Mouse (Mus musculus): Measurements from ENCODE around the gene Lhb. TPM values are rescaled to one million over a fixed set of nuclear protein-coding genes. Genes with fewer than 3 reads are reported as not detected.
"Not testable (repeated sequence)": the region's sequence is repeated elsewhere in the genome, so short reads cannot be mapped to it uniquely, and the experiment has no call there.

Gene Lhb
- polyA plus RNA-seq, 1 experiment from 2014 or later = 1.5 TPM

DNA sequence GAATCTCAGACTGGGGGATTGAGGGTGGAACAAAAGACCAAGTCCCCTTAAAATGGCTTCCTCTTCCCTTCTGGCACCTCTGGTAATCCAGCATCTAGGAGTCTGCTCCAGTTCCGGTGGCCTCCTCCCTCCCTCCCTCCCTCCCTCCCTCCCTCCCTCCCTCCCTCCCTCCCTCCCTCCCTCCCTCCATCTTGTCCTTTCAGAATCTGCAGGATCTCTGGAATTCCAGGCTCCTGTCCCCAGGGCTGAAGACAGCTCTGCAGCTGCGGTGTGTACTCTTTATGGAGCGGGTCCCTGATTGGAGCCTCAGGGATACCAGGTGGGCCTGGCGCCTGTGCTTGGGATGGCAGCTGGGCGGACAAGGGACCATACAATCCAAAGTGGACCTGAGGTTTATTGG is 40.7 kb downstream of the Lhb start:
- H3K36me3 ChIP-seq = peaks cover 72% of the 10 kb centered on the region
- peak overlapping the region; percentile 96 for H3K27ac ChIP-seq
- no peaks in the 10 kb centered on the region for H3K27me3 ChIP-seq (ENCODE audit: insufficient read depth, poor library complexity, severe bottlenecking)
- peak; percentile 14 for DNase-seq (ENCODE audit: low spot score)
- no peaks in the 10 kb centered on the region for H3K9me3 ChIP-seq
- peak overlapping the region; percentile 91; the same call in 1 of the 2 replicates for H3K4me3 ChIP-seq
- H3K4me1 ChIP-seq (replicated peaks) = peaks cover 60% of the 10 kb centered on the region
- WGBS = 51% methylated on average over 5 of the region's 5 CpGs

DNA sequence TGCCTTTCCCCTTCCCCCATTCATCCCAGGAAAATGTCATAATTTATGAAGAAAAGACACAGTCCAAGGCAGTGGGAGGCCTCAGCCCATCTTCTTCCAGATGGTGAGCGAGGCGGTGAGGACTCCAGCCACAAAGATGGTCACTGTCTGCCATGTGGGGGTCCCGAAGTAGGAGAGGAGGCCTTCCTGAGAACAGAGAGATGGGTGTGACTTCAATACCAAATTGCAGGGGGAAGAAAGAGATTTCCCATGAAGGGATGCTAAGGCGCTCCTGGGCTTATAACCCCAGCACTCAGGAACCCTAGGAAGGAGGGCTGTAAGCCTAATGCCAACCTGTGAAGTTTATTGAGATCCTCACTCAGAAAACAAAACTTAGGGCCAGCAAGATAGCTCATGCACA is 41.2 kb downstream of the Lhb start:
- Histone ChIP-seq H3K9me3 (no peaks in the 10 kb centered on the region), H3K36me3 (peaks cover 69% of the 10 kb centered on the region), H3K4me3 (no peak overlapping the region), H3K4me1 (replicated peaks) (peaks cover 57% of the 10 kb centered on the region), H3K27ac (peak overlapping the region; percentile 96; the same call in 1 of the 2 replicates), H3K27me3 (ENCODE audit: insufficient read depth, poor library complexity, severe bottlenecking) (no peaks in the 10 kb centered on the region)
- no peak for DNase-seq (ENCODE audit: low spot score)
- WGBS = 93% methylated on average over 4 of the region's 4 CpGs

DNA sequence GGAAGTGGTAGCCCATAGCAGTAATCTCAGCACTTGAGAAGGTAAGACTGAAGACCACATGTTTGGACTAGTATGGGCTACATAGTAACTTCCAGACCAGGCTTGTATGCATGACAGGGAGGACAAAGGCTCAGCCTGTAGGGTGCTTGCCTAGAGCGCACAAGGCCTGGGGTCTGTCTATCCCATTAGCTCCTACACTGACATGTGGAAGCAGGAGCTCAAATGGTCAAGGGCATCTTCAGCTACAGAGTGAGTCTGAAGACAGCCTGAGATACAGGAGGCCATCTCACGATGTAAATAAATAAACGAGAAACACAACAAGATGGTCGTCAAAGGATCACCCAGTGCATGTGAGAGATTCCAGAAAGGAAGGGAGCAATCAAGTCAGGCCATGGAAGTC is 41.7 kb downstream of the Lhb start:
- WGBS = 92% methylated on average over 4 of the region's 4 CpGs
- Histone ChIP-seq H3K9me3 (no peaks in the 10 kb centered on the region), H3K4me1 (replicated peaks) (peaks cover 56% of the 10 kb centered on the region), H3K27me3 (ENCODE audit: insufficient read depth, poor library complexity, severe bottlenecking) (no peaks in the 10 kb centered on the region), H3K36me3 (peaks cover 63% of the 10 kb centered on the region), H3K27ac (no peak overlapping the region), H3K4me3 (no peak overlapping the region)
- DNase-seq (ENCODE audit: low spot score) = no peak

DNA sequence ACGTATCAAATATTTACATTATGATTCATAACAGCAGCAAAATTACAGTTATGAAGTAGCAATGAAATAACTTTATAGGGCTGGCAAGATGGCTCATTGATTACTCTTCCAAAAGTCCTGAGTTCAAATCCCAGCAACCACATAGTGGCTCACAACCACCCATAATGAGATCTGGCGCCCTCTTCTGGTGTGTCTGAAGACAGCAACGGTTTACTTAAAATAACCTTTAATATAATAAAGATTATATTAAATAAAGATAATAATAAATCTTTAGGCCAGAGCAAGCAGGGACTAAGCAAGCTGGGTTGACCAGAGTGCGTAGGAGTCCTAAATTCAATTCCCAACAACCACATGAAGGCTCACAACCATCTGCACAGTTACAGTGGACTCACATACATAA is 42.2 kb downstream of the Lhb start:
- not testable (repeated sequence) for H3K4me3 ChIP-seq; DNase-seq (ENCODE audit: low spot score); H3K27ac ChIP-seq; H3K9me3 ChIP-seq; H3K27me3 ChIP-seq (ENCODE audit: insufficient read depth, poor library complexity, severe bottlenecking)
- Histone ChIP-seq H3K4me1 (replicated peaks) (peaks cover 52% of the 10 kb centered on the region), H3K36me3 (peaks cover 58% of the 10 kb centered on the region)
- 81% methylated on average over 4 of the region's 4 CpGs for WGBS

DNA sequence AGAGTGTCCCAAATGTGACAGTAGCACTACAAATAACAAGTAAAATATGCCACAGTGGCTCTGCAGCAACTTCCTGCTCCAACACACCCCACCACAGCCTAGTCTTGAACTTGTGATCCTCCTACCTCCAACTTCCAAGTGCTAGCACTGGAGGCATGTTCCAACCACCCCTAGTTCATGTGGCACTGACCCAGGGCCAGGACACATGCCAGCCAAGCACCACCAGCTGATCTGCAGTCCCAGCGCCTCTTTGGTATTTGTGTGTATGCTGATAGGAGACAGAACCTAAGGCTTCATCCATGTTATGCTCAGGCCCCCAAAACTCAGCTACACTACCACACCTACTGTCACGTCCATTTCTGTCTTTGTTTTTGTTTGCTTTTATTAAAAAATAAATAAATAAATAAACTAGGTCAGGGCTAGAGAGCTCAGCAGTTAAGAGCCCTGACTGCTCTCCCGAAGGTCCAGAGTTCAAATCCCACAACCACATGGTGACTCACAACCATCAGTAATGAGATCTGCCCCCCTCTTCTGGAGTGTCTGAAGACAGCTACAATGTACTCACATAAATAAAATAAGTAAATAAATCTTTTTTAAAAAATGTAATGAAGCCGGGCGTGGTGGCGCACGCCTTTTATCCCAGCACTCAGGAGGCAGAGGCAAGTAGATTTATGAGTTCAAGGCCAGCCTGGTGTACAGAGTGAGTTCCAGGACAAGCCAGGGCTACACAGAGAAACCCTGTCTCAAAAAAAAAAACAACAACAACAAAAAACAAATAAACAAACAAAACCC is 43.6 kb downstream of the Lhb start:
- Histone ChIP-seq H3K27ac (no peak overlapping the region), H3K36me3 (peaks cover 49% of the 10 kb centered on the region), H3K9me3 (no peaks in the 10 kb centered on the region), H3K4me1 (replicated peaks) (peaks cover 44% of the 10 kb centered on the region), H3K27me3 (ENCODE audit: insufficient read depth, poor library complexity, severe bottlenecking) (no peaks in the 10 kb centered on the region), H3K4me3 (no peak overlapping the region; the same call in 1 of the 2 replicates)
- 95% methylated on average over 7 of the region's 7 CpGs for WGBS
- DNase-seq (ENCODE audit: low spot score) = no peak

DNA sequence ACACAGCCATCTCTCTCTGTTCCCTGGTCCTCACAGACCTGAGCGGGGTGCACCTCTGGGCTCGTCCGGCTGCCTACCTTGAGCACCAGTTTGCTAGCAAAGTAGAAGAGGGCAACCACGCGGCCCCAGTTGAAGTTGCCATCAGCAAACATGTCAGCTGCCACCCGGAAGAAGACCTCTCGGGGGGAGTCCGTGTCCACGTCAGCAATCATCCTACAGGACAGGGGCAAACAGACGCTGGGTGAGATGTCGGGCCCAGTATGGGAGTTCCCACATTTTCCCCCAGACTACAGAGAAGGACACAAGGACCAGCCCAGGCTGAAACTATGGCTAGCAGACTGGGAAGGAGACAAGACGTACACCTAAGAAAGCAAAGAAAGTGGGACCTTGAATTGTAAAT is 44.5 kb downstream of the Lhb start:
- no peaks in the 10 kb centered on the region for H3K9me3 ChIP-seq
- 95% methylated on average over 12 of the region's 12 CpGs for WGBS
- no peak for DNase-seq (ENCODE audit: low spot score)
- no peaks in the 10 kb centered on the region for H3K27me3 ChIP-seq (ENCODE audit: insufficient read depth, poor library complexity, severe bottlenecking)
- H3K4me3 ChIP-seq = peak overlapping the region; percentile 84
- H3K4me1 ChIP-seq (replicated peaks) = peaks cover 41% of the 10 kb centered on the region
- peaks cover 49% of the 10 kb centered on the region for H3K36me3 ChIP-seq
- 0 out of 2 replicates have a peak overlapping the region, but pooled peaks have one; percentile 94 for H3K27ac ChIP-seq

DNA sequence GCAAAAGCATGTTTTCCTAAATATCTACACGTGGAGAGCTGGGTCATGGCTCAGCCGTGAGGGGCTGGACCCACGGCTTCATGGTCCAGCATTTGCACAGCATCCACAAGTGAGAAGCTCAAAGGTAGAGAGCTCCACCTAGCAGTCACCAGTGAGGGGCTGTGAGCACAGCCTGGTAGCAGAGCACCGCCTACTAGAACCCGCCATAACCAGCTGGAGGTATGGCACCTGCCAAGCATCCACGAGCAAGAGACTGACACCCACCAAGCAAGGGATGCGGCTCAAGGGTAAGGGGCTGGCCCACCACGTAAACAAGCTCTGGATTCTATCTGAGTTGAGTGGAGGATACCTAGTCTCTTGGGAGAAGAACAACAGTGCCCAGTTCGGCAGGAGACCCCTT is 44.9 kb downstream of the Lhb start:
- Histone ChIP-seq H3K4me3 (peak overlapping the region; percentile 84), H3K27ac (peak overlapping the region; percentile 94), H3K4me1 (replicated peaks) (peaks cover 37% of the 10 kb centered on the region), H3K27me3 (ENCODE audit: insufficient read depth, poor library complexity, severe bottlenecking) (no peaks in the 10 kb centered on the region), H3K36me3 (peaks cover 49% of the 10 kb centered on the region), H3K9me3 (no peaks in the 10 kb centered on the region)
- DNase-seq (ENCODE audit: low spot score) = no peak
- WGBS = 84% methylated on average over 9 of the region's 9 CpGs

DNA sequence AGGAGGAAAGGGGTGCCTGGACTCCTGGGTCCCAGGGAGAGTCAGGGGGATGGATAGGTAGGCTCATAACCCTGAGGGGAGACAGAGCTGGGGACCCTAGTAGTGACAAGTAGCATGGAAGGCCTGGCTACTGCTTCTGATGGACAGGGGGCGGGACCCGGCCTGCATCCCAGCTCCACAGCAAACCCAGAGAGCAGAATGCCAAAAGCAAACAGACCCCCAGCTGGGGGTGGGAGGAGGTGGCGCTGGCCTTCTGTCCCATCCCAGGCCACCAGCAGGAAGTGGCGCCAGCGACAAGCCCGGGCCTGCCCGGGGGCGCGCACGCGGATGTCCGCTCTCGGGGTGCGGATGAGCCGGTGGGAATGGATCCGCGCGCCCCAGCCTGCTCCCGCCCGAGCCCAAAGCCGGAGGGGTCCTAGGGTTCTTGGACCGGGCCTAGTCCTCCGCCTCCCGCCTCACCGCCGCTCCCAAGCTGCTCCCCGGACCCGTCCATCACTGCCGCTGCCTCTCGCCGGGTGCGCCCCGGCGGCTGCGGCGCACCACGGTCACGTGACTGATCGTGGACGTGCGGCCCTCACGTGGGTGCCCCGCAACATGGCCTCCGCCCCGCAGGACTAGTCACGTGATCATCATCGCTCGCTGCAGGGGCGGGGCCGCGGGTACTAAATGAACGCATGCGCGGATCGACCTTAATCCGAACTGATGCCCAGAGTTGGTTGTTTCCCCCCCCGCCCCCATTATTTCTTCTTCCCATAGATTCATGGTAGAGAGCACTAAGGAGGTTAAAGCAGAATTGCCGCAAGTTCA is 45.9 kb downstream of the Lhb start, which contains the start of gene Bax:
Bax (minus strand) TSS at position 616 of the 807 bp plus-strand sequence.
- Histone ChIP-seq H3K36me3 (peaks cover 40% of the 10 kb centered on the region), H3K27ac (peak within 1 kb of the TSS; percentile 94), H3K27me3 (ENCODE audit: insufficient read depth, poor library complexity, severe bottlenecking) (no peaks in the 10 kb centered on the region), H3K4me1 (replicated peaks) (peaks cover 28% of the 10 kb centered on the region), H3K4me3 (peak within 1 kb of the TSS; percentile 84), H3K9me3 (no peaks in the 10 kb centered on the region)
- under 1% methylated on average over 54 of the region's 58 CpGs for WGBS
- DNase-seq (ENCODE audit: low spot score) = peak; percentile 96

DNA sequence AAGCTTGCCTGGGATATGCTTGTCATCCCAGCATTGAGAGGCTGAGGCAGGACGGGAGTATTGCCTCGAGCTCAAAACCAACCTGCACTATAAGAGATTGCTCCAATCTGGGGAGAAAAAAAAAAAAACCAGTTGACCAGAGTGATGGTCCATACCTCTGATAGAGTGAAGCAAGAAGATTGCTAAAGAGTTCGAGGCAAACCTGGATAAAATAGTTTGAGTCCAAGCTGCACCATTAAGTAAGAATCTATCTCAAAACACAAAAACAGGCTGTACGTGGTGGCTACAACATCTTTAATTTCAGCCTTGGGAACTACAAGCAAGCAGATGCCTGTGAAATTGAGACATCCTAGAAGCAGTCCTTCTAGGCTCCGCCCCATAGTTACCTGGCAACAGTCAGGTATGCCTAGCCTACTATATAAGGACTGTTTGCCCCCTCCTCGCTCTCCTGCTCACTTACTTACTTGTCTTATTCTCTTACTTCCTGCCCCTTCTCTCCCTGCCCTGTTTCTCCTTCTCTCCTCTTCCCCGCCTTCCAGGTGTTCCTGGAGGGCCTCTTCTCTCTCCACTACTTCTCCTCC is 46.6 kb downstream of the Lhb start:
- H3K4me1 ChIP-seq (replicated peaks) = peaks cover 23% of the 10 kb centered on the region
- DNase-seq (ENCODE audit: low spot score) = no peak
- H3K27ac ChIP-seq = peak overlapping the region; percentile 94
- H3K4me3 ChIP-seq = peak overlapping the region; percentile 84
- no peaks in the 10 kb centered on the region for H3K9me3 ChIP-seq
- WGBS = 34% methylated on average over 7 of the region's 7 CpGs
- no peaks in the 10 kb centered on the region for H3K27me3 ChIP-seq (ENCODE audit: insufficient read depth, poor library complexity, severe bottlenecking)
- H3K36me3 ChIP-seq = peaks cover 35% of the 10 kb centered on the region

DNA sequence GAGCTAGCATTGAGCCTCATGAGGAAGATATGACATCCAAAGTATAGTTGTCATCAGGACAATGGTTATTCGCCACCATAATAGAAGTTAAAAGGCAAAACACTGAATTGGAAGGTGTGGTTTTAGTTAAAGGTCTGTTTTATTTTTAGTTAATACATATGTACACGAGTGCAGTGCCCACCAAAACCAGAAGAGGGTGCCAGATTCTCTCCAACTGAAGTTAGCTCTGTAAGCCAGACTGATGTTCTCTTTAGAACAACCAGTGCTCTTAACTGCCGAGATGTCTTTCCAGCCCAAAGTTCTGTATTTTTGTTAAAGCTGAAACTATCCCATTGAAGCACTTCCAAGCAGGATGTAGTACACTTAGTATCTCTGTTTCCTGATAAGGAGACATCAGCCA is 50.2 kb downstream of the Lhb start:
- no peaks in the 10 kb centered on the region for H3K9me3 ChIP-seq
- DNase-seq (ENCODE audit: low spot score) = peak; percentile 63
- peaks cover 13% of the 10 kb centered on the region; the same call in 1 of the 2 replicates for H3K36me3 ChIP-seq
- H3K27me3 ChIP-seq (ENCODE audit: insufficient read depth, poor library complexity, severe bottlenecking) = no peaks in the 10 kb centered on the region
- H3K4me3 ChIP-seq = no peak overlapping the region
- H3K27ac ChIP-seq = no peak overlapping the region
- peaks cover 12% of the 10 kb centered on the region for H3K4me1 ChIP-seq (replicated peaks)
- 15% methylated on average over 3 of the region's 3 CpGs for WGBS

All from hindbrain, embryonic 10.5 days (tissue).